Mouse (Mus musculus): Measurements from ENCODE around the gene Tango6.

DNA sequence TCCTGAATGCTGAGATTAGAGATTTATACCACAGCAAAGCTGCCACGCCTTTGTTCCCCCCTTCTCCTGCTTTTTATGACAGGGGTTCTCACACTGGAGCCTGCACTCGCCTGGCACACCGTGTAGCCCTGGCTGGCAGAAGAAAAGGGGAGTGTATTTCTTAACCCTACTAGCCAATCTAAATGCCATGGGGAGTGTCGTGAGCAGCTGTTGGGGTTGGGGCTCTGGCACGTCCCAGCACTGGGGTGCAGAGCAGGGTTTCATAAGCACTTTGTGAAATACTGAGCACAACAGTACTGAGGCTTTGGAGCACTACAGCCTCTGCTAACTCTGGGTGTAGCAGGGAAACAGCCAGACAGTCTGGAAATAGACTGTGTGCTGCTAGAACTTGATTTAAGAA, 216.6 kb downstream of the Tango6 start:
- TF ChIP-seq GATA1 (IDR thresholded peaks at IDR 0.05; ENCODE audit: borderline replicate concordance, low read length) (no peak), FLI1 (IDR thresholded peaks at IDR 0.05; ENCODE audit: low read length) (no peak)
